In the genomic region with DNA sequence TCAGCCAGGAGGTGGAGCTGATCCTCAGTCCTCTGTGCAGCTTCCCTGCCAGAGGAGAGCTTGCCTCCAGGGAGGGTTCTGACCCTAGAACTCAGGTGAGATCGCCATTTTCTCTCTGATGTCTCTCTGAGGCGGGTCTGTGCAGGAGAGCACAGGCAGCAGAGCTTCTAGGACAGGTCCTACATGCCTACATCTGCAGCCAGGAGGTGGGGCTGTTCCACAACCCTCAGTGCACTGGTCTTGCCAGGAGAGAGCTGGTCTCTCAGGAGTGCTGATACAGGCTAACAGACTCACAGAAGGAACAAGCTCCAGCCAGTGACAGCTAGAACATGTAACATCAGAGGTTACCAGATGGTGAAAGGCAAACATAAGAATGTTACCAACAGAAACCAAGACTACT, we compare ENCODE assay signal across 9 mouse cellular contexts.
DNase-seq lines count a peak whose midpoint lies in the region; ATAC-seq and TF ChIP-seq lines count a peak whose summit lies in the region.
"Had no signal": no experiment of that assay in that cellular context is flagged by ENCODE, and none has a peak within 500 bp of the region (broad histone marks: within the 10 kb centered on the region; RNA-seq: fewer than 3 reads in every experiment).

No protein-coding gene starts in this region.

- TF ChIP-seq POLR2A in embryonic fibroblast, embryonic 13.5 days (IDR thresholded peaks at IDR 0.05; ENCODE audit: low read depth, low read length): no peak

- DNase-seq in embryo, embryonic 10 days (ENCODE audit: low spot score): peak; percentile 12
- DNase-seq in embryo, embryonic 11 days: no peak
- DNase-seq in A20 (ENCODE audit: low read depth, low spot score): peak; percentile 51
- DNase-seq in lung, postnatal 25 days (ENCODE audit: low spot score): peak; percentile 30
- DNase-seq in frontal cortex, postnatal 25 days (ENCODE audit: low spot score in 2 of 2): no peak

- no peaks in the 10 kb centered on the region for H3K4me1 ChIP-seq in embryonic fibroblast, embryonic 13.5 days (ENCODE audit: control insufficient read depth, insufficient read depth, low read length)

- H3K27ac ChIP-seq in embryonic fibroblast, embryonic 13.5 days (ENCODE audit: insufficient read depth, low read length): no peak overlapping the region
- H3K27ac ChIP-seq: macrophage had no signal

- H3K4me3 ChIP-seq in embryonic fibroblast, embryonic 13.5 days (ENCODE audit: insufficient read depth, low read length): no peak overlapping the region

- no peak for ATAC-seq in megakaryocyte, adult 5-6 weeks (ENCODE audit: poor library complexity, severe bottlenecking)
- ATAC-seq in granulocyte monocyte progenitor cell, adult 5-6 weeks (replicated peaks; ENCODE audit: poor library complexity, severe bottlenecking): no peak

- TF ChIP-seq CTCF in embryonic fibroblast, embryonic 13.5 days (IDR thresholded peaks at IDR 0.05; ENCODE audit: borderline replicate concordance, insufficient read depth, low read length): 0 out of 2 replicates have a peak, but pooled peaks have one; percentile 11

Comparison
In these comparisons a context has a peak if more than half of its experiments do, and no peak if none do; other contexts are left out.
1. DNase-seq: peak in embryo, embryonic 10 days (single experiment), A20 (single experiment) and lung, postnatal 25 days (single experiment); none in embryo, embryonic 11 days (single experiment) and frontal cortex, postnatal 25 days (0 of 2).